Mouse (Mus musculus): ENCODE data around the gene Pxdn. TPM values are rescaled to one million over a fixed set of nuclear protein-coding genes. Genes with fewer than 3 reads are reported as not detected.

Pxdn gene
- polyA plus RNA-seq, 1 experiment from 2014 or later = 60.0 TPM

GRCm38 (mm10) chr12:29933501-29933900 lies 3.9 kb upstream of the Pxdn start:
- 75% methylated on average over 2 of the region's 2 CpGs for WGBS
- Histone ChIP-seq H3K36me3 (no peaks in the 10 kb centered on the region), H3K27me3 (no peaks in the 10 kb centered on the region), H3K9ac (no peak overlapping the region), H3K4me1 (replicated peaks) (peaks cover 13% of the 10 kb centered on the region), H3K27ac (no peak overlapping the region), H3K4me3 (no peak overlapping the region), H3K4me2 (no peak overlapping the region), H3K9me3 (replicated peaks) (no peaks in the 10 kb centered on the region)
- no peak for ATAC-seq (replicated peaks; ENCODE audit: insufficient number of reproducible peaks, insufficient read depth, low FRiP score, low read depth)

- Histone ChIP-seq H3K9me3 (replicated peaks) (no peaks in the 10 kb centered on the region), H3K4me3 (no peak overlapping the region), H3K27me3 (no peaks in the 10 kb centered on the region), H3K4me1 (replicated peaks) (peaks cover 14% of the 10 kb centered on the region), H3K27ac (peak overlapping the region; percentile 8; the same call in 1 of the 2 replicates), H3K9ac (no peak overlapping the region), H3K36me3 (no peaks in the 10 kb centered on the region), H3K4me2 (no peak overlapping the region)
- 70% methylated on average over 8 of the region's 8 CpGs for WGBS
- no peak for ATAC-seq (replicated peaks; ENCODE audit: insufficient number of reproducible peaks, insufficient read depth, low FRiP score, low read depth)
Measured at GRCm38 (mm10) chr12:29934120-29934581, 3.3 kb upstream of the Pxdn start.

- no peaks in the 10 kb centered on the region for H3K27me3 ChIP-seq
- peak overlapping the region; percentile 86 for H3K4me3 ChIP-seq
- peak overlapping the region; percentile 88 for H3K9ac ChIP-seq
- peak; percentile 87 for ATAC-seq (replicated peaks; ENCODE audit: insufficient number of reproducible peaks, insufficient read depth, low FRiP score, low read depth)
- peak overlapping the region; percentile 76 for H3K4me2 ChIP-seq
- peaks cover 34% of the 10 kb centered on the region for H3K4me1 ChIP-seq (replicated peaks)
- H3K36me3 ChIP-seq = no peaks in the 10 kb centered on the region
- under 1% methylated on average over 49 of the region's 49 CpGs for WGBS
- peak overlapping the region; percentile 92 for H3K27ac ChIP-seq
- no peaks in the 10 kb centered on the region for H3K9me3 ChIP-seq (replicated peaks)
Measured at GRCm38 (mm10) chr12:29937851-29938375, 505 bp downstream of the Pxdn start.

GRCm38 (mm10) chr12:29938376-29939041 lies 1.1 kb downstream of the Pxdn start:
- WGBS = under 1% methylated on average over 40 of the region's 40 CpGs
- H3K4me2 ChIP-seq = peak overlapping the region; percentile 76
- H3K4me1 ChIP-seq (replicated peaks) = peaks cover 34% of the 10 kb centered on the region
- H3K27ac ChIP-seq = peak overlapping the region; percentile 92
- H3K4me3 ChIP-seq = peak overlapping the region; percentile 86
- peak; percentile 79 for ATAC-seq (replicated peaks; ENCODE audit: insufficient number of reproducible peaks, insufficient read depth, low FRiP score, low read depth)
- H3K9me3 ChIP-seq (replicated peaks) = no peaks in the 10 kb centered on the region
- H3K36me3 ChIP-seq = no peaks in the 10 kb centered on the region
- H3K27me3 ChIP-seq = no peaks in the 10 kb centered on the region
- H3K9ac ChIP-seq = peak overlapping the region; percentile 88

- Histone ChIP-seq H3K27me3 (no peaks in the 10 kb centered on the region), H3K36me3 (no peaks in the 10 kb centered on the region), H3K4me2 (peak overlapping the region; percentile 76), H3K4me3 (peak overlapping the region; percentile 86), H3K9me3 (replicated peaks) (no peaks in the 10 kb centered on the region), H3K9ac (peak overlapping the region; percentile 88), H3K4me1 (replicated peaks) (peaks cover 40% of the 10 kb centered on the region), H3K27ac (peak overlapping the region; percentile 92)
- no peak for ATAC-seq (replicated peaks; ENCODE audit: insufficient number of reproducible peaks, insufficient read depth, low FRiP score, low read depth)
- WGBS = 20% methylated on average over 8 of the region's 8 CpGs
Measured at GRCm38 (mm10) chr12:29939261-29939671, 1.9 kb downstream of the Pxdn start.

GRCm38 (mm10) chr12:29942435-29942834 lies 5.0 kb downstream of the Pxdn start:
- Histone ChIP-seq H3K9me3 (replicated peaks) (no peaks in the 10 kb centered on the region), H3K27me3 (no peaks in the 10 kb centered on the region), H3K36me3 (no peaks in the 10 kb centered on the region), H3K9ac (no peak overlapping the region), H3K27ac (no peak overlapping the region), H3K4me2 (no peak overlapping the region), H3K4me1 (replicated peaks) (peaks cover 57% of the 10 kb centered on the region), H3K4me3 (no peak overlapping the region)
- 56% methylated on average over 2 of the region's 2 CpGs for WGBS
- ATAC-seq (replicated peaks; ENCODE audit: insufficient number of reproducible peaks, insufficient read depth, low FRiP score, low read depth) = no peak

- no peak for ATAC-seq (replicated peaks; ENCODE audit: insufficient number of reproducible peaks, insufficient read depth, low FRiP score, low read depth)
- H3K9me3 ChIP-seq (replicated peaks) = no peaks in the 10 kb centered on the region
- WGBS = 65% methylated on average over 3 of the region's 3 CpGs
- no peak overlapping the region for H3K4me2 ChIP-seq
- no peaks in the 10 kb centered on the region for H3K27me3 ChIP-seq
- no peaks in the 10 kb centered on the region for H3K36me3 ChIP-seq
- H3K27ac ChIP-seq = no peak overlapping the region
- no peak overlapping the region for H3K9ac ChIP-seq
- H3K4me1 ChIP-seq (replicated peaks) = peaks cover 65% of the 10 kb centered on the region
- no peak overlapping the region for H3K4me3 ChIP-seq
Measured at GRCm38 (mm10) chr12:29944650-29945049, 7.2 kb downstream of the Pxdn start.

GRCm38 (mm10) chr12:29945182-29945743 lies 7.9 kb downstream of the Pxdn start:
- no peaks in the 10 kb centered on the region for H3K27me3 ChIP-seq
- H3K9ac ChIP-seq = no peak overlapping the region
- H3K27ac ChIP-seq = no peak overlapping the region
- no peak for ATAC-seq (replicated peaks; ENCODE audit: insufficient number of reproducible peaks, insufficient read depth, low FRiP score, low read depth)
- no peaks in the 10 kb centered on the region for H3K36me3 ChIP-seq
- 65% methylated on average over 6 of the region's 6 CpGs for WGBS
- no peak overlapping the region for H3K4me3 ChIP-seq
- H3K4me2 ChIP-seq = no peak overlapping the region
- peaks cover 63% of the 10 kb centered on the region for H3K4me1 ChIP-seq (replicated peaks)
- H3K9me3 ChIP-seq (replicated peaks) = no peaks in the 10 kb centered on the region

GRCm38 (mm10) chr12:29951043-29951442 lies 13.6 kb downstream of the Pxdn start:
- no peaks in the 10 kb centered on the region for H3K36me3 ChIP-seq
- H3K9ac ChIP-seq = no peak overlapping the region
- H3K27ac ChIP-seq = peak overlapping the region; percentile 72
- peak; percentile 40 for ATAC-seq (replicated peaks; ENCODE audit: insufficient number of reproducible peaks, insufficient read depth, low FRiP score, low read depth)
- no peak overlapping the region for H3K4me2 ChIP-seq
- no peaks in the 10 kb centered on the region for H3K27me3 ChIP-seq
- no peaks in the 10 kb centered on the region for H3K9me3 ChIP-seq (replicated peaks)
- H3K4me1 ChIP-seq (replicated peaks) = peaks cover 65% of the 10 kb centered on the region
- 57% methylated on average over 6 of the region's 6 CpGs for WGBS
- no peak overlapping the region for H3K4me3 ChIP-seq

GRCm38 (mm10) chr12:29951485-29951884 lies 14.1 kb downstream of the Pxdn start:
- Histone ChIP-seq H3K4me3 (no peak overlapping the region), H3K4me1 (replicated peaks) (peaks cover 64% of the 10 kb centered on the region), H3K27me3 (no peaks in the 10 kb centered on the region), H3K4me2 (no peak overlapping the region), H3K9ac (no peak overlapping the region), H3K36me3 (no peaks in the 10 kb centered on the region), H3K9me3 (replicated peaks) (no peaks in the 10 kb centered on the region), H3K27ac (peak overlapping the region; percentile 72)
- no peak; the same call in 1 of the 2 replicates for ATAC-seq (replicated peaks; ENCODE audit: insufficient number of reproducible peaks, insufficient read depth, low FRiP score, low read depth)
- 75% methylated on average over 5 of the region's 5 CpGs for WGBS

- no peak overlapping the region for H3K9ac ChIP-seq
- no peaks in the 10 kb centered on the region for H3K9me3 ChIP-seq (replicated peaks)
- peaks cover 70% of the 10 kb centered on the region for H3K4me1 ChIP-seq (replicated peaks)
- H3K27me3 ChIP-seq = no peaks in the 10 kb centered on the region
- no peaks in the 10 kb centered on the region for H3K36me3 ChIP-seq
- no peak overlapping the region for H3K4me2 ChIP-seq
- H3K4me3 ChIP-seq = no peak overlapping the region
- peak; percentile 3; the same call in 1 of the 2 replicates for ATAC-seq (replicated peaks; ENCODE audit: insufficient number of reproducible peaks, insufficient read depth, low FRiP score, low read depth)
- H3K27ac ChIP-seq = peak overlapping the region; percentile 72
- WGBS = 34% methylated on average over 6 of the region's 6 CpGs
Measured at GRCm38 (mm10) chr12:29952102-29952501, 14.7 kb downstream of the Pxdn start.

Measured in heart, embryonic 15.5 days (tissue).